Mouse (Mus musculus): ENCODE measurements around the gene Map1lc3b. TPM values are rescaled to one million over a fixed set of nuclear protein-coding genes. Genes with fewer than 3 reads are reported as not detected.

The Map1lc3b gene
- polyA plus RNA-seq, 1 experiment from 2014 or later = 352 TPM

Other genes starting within 250 kb of the Map1lc3b start
- not detected in 2 replicates for gene 1700018B08Rik, start 46.0 kb upstream of the Map1lc3b start, polyA plus RNA-seq (2015; fragmentation: Nextera tagmentation; extraction: Ambion mirVana)
- 34.1 and 39.6 TPM in 2 replicates for gene Fbxo31, start 11.6 kb upstream of the Map1lc3b start, polyA plus RNA-seq (2015; fragmentation: Nextera tagmentation; extraction: Ambion mirVana)
- 21.6 and 23.9 TPM in 2 replicates for gene Zcchc14, start 62.5 kb downstream of the Map1lc3b start, polyA plus RNA-seq (2015; fragmentation: Nextera tagmentation; extraction: Ambion mirVana)
- 108 and 125 TPM in 2 replicates for gene Jph3, start 139.3 kb downstream of the Map1lc3b start, polyA plus RNA-seq (2015; fragmentation: Nextera tagmentation; extraction: Ambion mirVana)
- 44.1 and 46.5 TPM in 2 replicates for gene Klhdc4, start 239.2 kb downstream of the Map1lc3b start, polyA plus RNA-seq (2015; fragmentation: Nextera tagmentation; extraction: Ambion mirVana)

Data from hindbrain, embryonic 15.5 days (tissue).